27 mouse cellular contexts compared by ENCODE assay signal in the genomic region with DNA sequence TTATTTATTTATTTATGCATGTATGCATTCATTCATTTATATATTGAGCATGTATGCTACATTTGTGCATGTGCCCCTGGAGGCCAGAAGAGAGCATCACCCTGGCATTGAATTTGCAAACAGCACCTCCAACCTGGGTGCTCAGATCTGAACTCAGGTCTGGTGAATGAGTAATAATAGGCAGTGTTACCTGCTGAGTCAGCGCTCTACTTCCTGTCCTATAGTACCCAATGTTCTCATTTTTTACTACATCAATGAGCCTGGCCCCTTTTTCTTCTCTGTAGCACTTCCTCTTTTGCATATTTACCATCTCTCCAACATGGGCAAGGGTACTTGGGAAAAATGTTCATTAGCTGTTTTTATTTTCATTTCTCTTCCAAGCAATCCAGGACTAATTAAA.
"Had no signal": no experiment of that assay in that cellular context is flagged by ENCODE, and none has a peak within 500 bp of the region (broad histone marks: within the 10 kb centered on the region; RNA-seq: fewer than 3 reads in every experiment).

No protein-coding gene starts in this region.

- DNase-seq: cerebellum, adult 9-10 months; cerebellum, adult 9-11 months; cerebellum, postnatal 10 days; cerebellum, postnatal 14 days; cerebellum, postnatal 25 days; cerebellum, postnatal 36 days; embryo, embryonic 11 days; forebrain, postnatal 0 days; gastrocnemius, adult 2 months; gastrocnemius, postnatal 10 days; gastrocnemius, postnatal 14 days; gastrocnemius, postnatal 25 days; gastrocnemius, postnatal 36 days; heart, adult 11 months; heart, adult 18-20 months; heart, adult 2 months had no signal

- H3K4me2 ChIP-seq: embryonic facial prominence, embryonic 12.5 days; embryonic facial prominence, embryonic 13.5 days; embryonic facial prominence, embryonic 15.5 days; forebrain, embryonic 12.5 days; forebrain, embryonic 13.5 days; forebrain, embryonic 15.5 days had no signal

- H3K4me3 ChIP-seq: embryonic facial prominence, embryonic 10.5 days; embryonic facial prominence, embryonic 12.5 days; embryonic facial prominence, embryonic 13.5 days; embryonic facial prominence, embryonic 15.5 days; erythroblast, embryonic 14.5 days; forebrain, embryonic 10.5 days; forebrain, embryonic 12.5 days; forebrain, embryonic 13.5 days; forebrain, embryonic 15.5 days; gastrocnemius, adult 2 months; heart, adult 2 months had no signal

- H3K27ac ChIP-seq: embryonic facial prominence, embryonic 10.5 days; embryonic facial prominence, embryonic 12.5 days; embryonic facial prominence, embryonic 13.5 days; embryonic facial prominence, embryonic 15.5 days; forebrain, embryonic 10.5 days; forebrain, embryonic 12.5 days; forebrain, embryonic 13.5 days; forebrain, embryonic 15.5 days; gastrocnemius, adult 2 months; heart, adult 2 months had no signal

- H3K27me3 ChIP-seq: embryonic facial prominence, embryonic 12.5 days; embryonic facial prominence, embryonic 13.5 days; embryonic facial prominence, embryonic 15.5 days; forebrain, embryonic 12.5 days; forebrain, embryonic 13.5 days; forebrain, embryonic 15.5 days had no signal

- H3K4me1 ChIP-seq: embryonic facial prominence, embryonic 10.5 days; embryonic facial prominence, embryonic 12.5 days; embryonic facial prominence, embryonic 13.5 days; embryonic facial prominence, embryonic 15.5 days; forebrain, embryonic 10.5 days; forebrain, embryonic 12.5 days; forebrain, embryonic 13.5 days; forebrain, embryonic 15.5 days had no signal

- H3K9me3 ChIP-seq: embryonic facial prominence, embryonic 10.5 days; embryonic facial prominence, embryonic 12.5 days; embryonic facial prominence, embryonic 13.5 days; embryonic facial prominence, embryonic 15.5 days; forebrain, embryonic 10.5 days; forebrain, embryonic 12.5 days; forebrain, embryonic 13.5 days; forebrain, embryonic 15.5 days had no signal

- H3K36me3 ChIP-seq: embryonic facial prominence, embryonic 10.5 days; embryonic facial prominence, embryonic 12.5 days; embryonic facial prominence, embryonic 13.5 days; embryonic facial prominence, embryonic 15.5 days; forebrain, embryonic 10.5 days; forebrain, embryonic 12.5 days; forebrain, embryonic 15.5 days had no signal

- ATAC-seq: forebrain, embryonic 13.5 days; forebrain, embryonic 14.5 days; forebrain, embryonic 15.5 days; forebrain, embryonic 16.5 days; forebrain, postnatal 0 days had no signal

- H3K9ac ChIP-seq: embryonic facial prominence, embryonic 12.5 days; embryonic facial prominence, embryonic 13.5 days; embryonic facial prominence, embryonic 15.5 days; forebrain, embryonic 12.5 days; forebrain, embryonic 13.5 days; forebrain, embryonic 15.5 days; forebrain, postnatal 0 days had no signal
